Mouse (Mus musculus): Measurements from ENCODE around the gene Pacrg.

Pacrg gene

DNA sequence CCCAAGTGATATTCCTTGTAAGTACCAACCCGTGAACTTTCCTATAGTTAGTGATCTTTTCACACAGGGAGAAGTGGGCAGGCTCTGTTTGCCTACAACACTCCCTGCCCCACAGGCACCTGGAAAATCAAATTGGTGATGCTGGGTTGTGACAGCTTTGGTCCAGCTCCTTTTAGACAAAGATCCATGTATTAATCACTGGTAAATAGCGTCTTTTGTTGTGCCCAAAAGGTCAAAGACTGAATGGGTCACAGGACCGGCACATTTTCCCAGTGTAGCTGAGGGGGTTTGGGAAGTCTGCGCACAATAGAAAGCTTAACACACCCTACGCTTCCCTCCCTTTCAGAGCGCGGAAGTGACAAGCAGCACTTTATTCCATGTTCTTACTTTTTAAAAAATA, 434.2 kb downstream of the Pacrg start:
- no peak for DNase-seq (ENCODE audit: low read depth)

DNA sequence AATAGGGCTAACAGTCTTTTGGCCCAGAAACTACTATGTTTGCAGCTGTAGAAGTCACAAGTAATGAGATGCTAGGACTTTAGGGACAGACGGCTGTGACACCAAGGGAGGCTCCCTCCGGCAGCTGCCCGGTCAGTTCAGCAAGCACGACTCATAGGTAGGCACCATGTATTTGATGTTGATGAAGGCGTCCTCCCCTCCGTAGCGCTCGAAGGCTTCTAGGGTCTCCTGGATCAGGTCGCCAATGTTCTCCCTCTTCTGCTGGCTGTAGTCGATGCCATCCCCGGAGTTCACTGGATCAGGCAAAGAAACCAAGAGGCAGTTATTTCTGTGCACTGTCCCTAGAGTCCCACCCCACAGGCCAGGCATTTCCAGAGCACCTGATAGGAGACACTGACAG, 436.9 kb downstream of the Pacrg start:
- DNase-seq (ENCODE audit: low read depth) = no peak

DNA sequence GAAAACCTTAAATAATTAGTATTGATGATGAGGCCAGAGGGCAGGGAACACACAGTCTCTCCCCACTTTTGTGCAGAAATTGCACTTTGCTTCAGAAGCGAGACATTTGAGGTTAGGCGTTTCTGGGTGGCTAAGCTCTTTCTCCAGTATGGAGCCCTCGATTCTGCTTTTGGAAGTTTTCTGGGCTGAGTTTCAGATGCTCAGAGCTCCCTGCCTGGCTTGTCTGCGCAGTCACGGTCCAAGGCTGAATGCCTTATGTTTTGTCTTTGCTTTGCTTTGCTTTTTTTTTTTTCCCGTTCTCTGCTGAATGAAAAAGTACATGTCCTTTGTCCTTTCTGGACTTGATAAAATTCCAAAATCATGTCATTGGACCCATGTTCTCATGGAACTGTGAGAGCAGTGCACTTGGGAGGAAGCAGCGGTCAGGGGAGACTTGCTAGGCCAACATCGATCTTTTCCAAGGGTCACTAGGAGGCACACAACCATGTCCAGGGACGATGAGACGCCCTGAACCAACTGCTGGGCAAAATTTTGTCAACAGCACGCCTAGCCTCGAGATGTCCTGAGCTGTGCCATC, 438.0 kb downstream of the Pacrg start:
- no peak for DNase-seq (ENCODE audit: low read depth)

DNA sequence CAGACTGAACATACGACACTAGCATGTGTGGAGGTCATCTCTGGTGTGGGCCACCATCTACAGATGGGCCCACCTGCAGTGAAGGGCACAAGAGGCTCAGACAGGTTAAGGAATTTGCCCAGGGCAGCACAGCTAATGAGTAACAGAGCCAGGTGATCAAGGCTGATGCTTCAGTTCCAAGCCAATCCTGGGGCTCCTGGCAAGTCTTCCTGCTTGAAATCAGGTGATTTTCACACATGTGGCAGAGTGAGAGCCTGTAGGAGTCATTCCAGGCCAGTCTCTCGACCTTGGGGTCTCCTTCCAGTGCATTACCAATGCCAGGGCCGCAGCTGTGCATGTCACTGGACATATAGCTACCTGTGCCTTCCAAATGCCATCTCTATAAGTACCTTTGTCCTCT, 438.6 kb downstream of the Pacrg start:
- no peak for DNase-seq (ENCODE audit: low read depth)

DNA sequence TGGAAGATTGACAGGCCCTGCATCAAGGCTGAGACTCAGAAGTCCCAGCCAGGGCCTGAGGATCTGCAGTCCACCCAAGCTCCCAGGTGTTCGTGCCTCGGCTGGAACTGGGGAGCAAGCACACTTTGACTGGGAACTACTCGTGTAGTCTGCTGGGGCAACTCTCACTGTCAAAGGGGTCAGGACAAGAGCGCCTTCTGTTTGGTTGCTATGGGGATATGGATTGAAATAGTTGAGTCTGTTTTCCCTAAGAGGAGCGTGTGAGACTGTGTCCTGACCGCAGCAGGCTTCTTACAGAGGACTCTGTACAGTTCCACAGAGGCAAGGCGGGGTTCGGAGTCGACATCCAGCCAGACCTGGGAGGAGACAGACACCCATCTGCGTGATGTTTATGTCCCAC, 440.4 kb downstream of the Pacrg start:
- no peak for DNase-seq (ENCODE audit: low read depth)

DNA sequence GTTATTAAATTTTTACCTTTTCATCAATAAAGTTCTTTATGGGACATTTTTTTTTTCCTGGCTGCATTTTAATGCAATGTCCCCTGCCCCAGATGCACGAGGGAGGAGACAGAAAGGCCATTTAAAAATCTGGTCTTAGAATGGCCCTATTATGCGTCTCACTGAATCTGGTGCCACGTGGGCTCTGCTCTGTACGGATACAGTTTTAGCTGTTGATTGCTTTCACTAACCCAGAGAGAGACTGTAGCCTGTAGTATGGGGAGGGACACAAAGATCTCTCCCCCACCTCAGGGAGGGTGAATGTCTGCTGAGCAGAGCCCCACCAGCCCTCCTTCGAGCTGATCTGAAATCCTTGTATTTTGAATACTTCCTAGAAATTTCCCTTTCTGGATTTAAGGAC, 441.2 kb downstream of the Pacrg start:
- DNase-seq (ENCODE audit: low read depth) = no peak

DNA sequence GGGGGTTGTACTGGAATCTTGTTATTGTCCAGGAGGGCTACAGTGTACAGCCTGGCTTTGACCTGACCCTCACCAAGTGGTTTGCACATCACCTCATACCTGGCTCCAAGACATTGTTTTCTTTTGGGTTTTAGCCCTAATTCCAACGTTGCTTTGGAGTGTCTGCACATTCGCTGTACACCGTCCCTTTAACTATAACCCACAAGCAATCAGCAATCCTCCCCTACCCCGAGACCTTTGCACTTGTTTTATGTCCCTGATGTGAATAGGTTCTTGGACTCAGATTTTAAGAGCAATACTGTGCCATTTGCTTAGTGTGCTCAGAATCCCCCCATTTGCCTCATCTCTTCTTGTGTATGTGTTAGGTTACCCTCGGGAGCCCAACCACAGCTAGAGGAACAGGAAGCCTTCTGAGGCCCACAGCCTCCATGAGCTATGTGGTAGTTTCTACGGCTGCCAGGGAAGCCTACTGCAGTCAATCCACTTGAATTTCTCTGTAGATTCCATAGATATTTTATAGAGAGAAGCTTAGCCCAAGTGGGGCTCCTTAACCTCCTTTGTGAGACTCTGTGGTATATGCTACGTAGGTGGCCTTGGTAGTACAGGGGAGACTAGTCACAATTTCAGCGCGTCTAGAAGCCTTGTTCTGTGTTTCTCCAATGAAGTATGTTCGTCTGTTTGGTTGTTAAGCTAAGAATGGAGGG, 442.0 kb downstream of the Pacrg start:
- DNase-seq (ENCODE audit: low read depth) = no peak

DNA sequence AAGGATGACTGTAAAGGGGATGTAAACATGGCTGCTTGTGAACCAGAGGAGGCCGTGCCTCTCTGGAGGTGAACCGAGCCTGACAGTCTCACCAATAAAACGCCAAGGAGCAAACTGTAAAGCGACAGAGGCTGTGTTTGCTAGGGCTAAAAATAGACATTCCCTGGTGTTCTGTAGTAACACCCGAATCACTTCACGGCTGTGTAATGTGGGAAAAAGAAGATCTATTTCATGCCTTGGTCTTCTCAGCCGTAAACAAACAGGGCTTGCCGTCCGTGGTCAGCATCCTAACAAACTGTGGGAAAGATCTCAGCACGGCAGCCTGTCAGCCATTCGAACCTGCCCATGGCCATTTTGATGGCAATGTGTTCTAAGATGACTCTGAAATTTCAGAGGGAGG, 442.8 kb downstream of the Pacrg start:
- DNase-seq (ENCODE audit: low read depth) = no peak

DNA sequence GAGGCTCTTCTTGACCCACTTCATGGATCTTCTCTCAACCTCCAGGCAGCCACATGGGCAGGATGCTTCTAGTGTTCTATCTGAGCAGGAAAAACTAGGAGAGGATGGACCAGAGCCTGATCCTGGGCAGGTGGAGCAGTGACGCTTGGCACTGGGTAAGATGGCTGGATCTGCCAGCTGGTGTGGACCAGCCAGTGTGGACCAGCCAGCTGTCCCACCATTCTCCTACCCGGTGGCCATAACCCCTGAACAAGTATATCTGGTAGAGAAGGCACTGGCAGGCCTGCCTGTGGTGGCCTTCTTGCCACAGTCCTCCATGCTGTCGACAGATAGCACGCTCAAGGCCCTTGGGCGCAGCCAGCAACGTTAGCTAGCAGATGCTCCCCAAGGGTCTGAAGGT, 443.2 kb downstream of the Pacrg start:
- DNase-seq (ENCODE audit: low read depth) = no peak

DNA sequence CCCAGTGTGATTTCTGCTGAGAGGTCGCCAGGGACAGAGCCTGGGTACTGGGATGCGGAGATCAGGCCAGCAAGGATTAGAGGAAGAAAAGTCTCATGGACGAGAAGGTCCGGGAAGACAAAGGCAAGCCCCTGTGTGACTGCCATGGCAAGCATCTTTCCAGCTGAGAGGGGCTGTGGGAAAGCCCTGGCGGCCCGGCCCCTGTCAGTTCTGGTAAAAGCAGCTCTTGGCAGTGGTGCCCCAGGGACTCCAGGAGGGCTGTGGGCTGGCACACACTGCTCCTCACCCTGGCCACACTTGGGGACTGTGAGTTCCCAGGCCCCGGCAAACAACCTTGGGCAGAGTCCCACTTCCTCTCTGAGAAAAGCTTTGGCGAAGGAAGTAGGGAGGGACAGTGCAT, 445.3 kb downstream of the Pacrg start:
- no peak for DNase-seq (ENCODE audit: low read depth)

DNA sequence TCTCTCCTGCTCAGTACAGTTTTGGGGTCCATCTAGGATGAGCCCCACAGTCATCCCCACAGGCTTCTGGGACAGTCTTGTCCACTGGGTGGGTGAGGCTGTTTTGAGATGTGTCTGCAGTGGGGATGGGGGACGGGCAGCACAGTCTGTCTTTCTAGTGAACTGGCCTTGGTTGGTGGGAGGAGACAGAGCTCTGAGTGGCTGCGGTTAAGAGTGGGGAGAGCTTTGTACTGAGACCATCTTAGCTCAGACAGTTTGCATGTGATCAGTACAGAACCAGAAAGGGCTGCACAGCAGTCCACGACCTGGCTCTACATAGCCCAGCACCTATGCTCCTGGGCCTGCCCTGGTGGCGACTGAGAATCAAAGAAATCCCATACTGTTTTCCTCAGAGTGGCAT, 446.3 kb downstream of the Pacrg start:
- no peak for DNase-seq (ENCODE audit: low read depth)

DNA sequence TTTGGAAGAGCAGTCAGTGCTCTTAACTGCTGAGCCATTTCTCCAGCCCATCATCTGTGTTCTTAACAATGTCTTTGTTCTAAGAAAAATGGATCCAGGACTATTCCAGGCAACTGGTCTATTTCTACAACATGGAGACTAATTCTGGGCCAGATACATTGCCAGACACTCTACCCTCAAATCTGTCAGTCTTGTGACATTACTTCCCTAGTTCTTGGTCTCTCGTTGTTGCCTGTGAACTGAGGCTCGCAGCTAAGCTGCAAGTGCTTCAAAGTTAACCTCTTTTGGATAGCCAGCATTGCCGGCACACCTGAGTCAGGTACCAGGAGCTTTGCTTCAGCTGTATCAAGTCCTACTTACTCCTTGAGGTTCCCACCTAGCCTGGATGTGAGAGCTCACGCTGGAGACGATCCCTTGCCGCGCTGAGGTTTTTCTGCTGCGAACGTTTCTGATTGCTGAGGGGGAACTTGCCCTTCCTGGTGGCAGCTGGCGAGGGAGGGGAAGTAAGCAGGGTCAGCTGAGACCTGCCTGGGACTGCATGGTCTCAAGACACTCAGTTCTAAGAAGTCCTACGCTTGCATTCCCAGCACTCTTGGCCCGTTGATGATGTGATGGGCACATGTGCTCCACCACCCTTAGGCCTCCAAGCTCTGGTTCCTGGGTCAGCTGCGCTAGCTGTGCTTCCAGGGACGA, 447.6 kb downstream of the Pacrg start:
- no peak for DNase-seq (ENCODE audit: low read depth)

DNA sequence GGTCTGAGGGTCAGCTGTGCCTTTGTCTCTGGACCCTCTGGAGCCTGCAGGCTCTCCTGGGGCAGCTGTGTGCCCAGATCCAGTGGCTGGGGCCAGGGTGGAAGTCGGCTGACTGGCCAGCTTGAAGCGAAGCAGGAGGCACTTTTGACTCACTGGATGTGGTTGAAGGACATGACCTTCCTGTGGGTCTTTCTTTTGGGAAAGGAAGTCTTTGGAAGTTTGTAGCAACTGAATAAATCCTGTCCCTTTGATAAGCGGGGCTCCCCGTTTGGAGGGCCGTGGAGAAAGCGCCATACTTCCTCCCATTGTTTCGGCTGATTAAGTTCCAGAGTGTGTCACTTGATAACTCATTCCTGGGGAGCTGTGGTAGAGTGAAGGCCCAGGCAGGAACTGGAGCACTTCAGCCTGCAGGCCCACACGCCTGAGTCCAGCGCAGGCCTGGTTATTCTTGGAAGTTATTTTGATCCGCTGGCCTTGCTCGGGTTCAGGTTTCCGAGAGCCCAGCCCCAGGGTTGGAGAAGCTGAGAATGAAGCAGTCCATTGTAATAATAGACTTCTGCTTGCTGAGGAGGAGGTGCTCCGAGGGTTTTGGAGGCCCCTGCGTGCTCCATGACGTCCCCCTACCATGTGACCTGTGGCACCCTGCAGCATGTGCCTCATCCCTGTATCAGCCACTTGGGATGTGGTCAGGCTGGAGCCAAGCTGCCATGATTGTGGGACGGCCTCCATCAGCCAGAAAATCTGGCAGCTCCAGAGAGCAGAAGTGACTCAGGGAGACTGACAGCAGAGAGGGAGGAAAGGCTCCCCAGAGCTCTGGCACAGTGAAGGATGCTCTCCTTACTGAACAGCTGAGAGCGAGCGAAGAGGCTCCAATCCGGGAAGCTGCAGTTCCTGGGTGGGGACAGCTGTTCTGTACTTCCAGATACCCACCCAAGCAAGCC, 449.6 kb downstream of the Pacrg start:
- DNase-seq (ENCODE audit: low read depth) = peak; percentile 60

DNA sequence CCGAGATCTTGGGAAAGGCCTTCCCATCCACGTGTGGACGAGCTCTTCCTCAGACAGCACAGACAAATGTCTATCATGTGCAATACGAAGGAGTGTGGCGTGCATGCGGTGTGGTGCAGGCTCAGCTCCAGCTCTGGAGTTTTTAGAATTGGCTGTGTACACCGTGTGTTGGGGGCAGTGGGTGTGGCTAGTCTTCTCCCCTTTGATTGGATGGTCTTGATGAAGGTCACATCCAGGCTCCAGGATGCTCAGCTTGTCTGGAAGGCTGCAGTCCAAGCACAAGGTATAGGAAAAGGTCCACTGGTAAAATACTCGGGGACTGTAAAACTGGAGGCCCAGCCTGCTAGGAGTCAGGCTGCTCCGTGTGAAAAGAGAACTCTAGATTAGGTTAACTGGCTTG, 450.4 kb downstream of the Pacrg start:
- DNase-seq (ENCODE audit: low read depth) = no peak

DNA sequence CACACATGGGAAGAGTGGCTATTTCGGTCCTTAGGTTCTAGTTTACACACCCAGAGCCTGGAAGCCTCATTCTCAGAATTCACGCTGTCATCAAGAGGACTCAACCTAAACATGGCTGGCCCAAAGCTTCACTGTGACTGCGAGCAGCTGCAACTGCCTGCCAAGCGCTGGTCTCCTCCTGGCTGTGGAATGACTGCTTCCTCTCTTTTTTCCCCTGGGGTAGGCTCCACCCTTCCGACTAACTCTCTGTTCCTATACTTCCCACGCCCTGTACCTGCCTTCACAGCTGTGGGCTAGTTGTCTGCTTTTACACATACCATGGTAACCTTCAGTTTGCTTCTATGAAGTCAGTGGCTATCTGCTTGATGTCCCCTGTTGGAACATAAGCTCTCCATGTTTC, 453.6 kb downstream of the Pacrg start:
- DNase-seq (ENCODE audit: low read depth) = no peak

DNA sequence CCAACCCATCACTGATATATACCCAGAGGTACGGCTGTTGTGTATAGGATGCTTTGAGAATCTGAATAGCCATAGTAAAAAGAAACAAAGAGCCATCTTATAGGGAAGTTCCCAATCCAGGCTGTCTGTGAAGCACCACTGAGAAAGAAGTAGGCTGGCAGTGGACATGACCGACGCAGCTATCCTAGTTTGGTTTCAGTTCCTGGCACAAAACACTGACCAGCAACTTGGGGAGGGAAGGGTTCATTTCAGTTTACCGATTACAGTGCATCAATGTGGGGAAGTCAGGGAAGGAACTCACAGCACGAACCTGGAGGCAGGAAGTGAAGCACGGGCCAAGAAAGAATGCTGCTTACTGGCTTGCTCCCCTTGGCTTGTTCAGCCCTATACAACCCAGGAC, 456.7 kb downstream of the Pacrg start:
- DNase-seq (ENCODE audit: low read depth) = no peak

DNA sequence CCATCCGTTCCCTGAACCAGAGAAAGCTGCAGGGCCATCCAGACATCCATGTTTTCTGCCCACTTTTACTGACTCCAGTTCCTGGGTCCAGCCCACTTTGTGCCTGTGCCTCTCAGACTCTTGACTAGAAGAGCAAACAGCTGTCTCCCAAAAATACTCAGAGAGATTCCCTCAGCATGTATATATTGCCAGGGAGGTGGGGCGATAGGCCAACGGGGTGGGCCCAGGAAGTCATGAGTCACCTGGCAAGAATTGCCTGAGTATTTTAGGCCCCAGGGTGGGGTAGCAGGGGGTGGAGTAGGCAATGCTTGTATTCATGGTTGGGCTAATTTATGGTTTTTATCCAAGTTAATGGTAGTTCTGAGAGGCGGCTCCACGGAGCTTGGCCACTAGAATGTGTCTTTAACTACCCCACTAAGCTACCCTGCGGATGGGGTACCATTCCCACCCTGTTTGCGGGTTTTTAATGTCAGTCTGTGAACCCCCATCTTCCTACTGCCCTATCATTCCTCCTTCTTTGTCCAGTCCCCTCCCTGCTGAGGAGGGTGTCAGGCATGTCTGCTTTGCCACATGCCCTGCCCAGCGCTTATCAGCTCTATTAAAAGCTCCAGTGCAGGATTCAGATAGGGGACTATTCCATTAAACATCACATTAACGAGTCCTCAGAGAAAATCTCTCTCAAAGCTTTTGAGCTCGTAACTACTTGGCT, 461.5 kb downstream of the Pacrg start:
- DNase-seq (ENCODE audit: low read depth) = no peak

DNA sequence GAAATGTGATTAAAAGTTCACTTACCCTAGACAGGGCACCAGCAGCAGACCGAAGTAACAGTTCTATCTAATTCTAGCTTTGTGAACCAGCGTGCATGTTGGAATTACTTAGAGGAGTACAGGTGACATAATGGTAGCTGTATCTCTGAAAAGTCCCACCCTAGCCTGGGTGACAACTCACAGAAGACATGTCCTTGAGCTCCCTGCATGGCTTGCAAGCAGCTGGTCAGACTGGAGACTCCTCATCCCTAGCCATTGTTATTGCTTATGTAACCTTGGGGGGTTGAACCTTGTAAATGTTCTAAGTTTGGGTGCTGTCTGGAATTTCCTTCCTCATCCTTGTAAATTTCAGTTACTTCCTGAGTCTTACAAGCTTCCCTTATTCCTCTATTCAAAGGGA, 462.5 kb downstream of the Pacrg start:
- no peak for DNase-seq (ENCODE audit: low read depth)

DNA sequence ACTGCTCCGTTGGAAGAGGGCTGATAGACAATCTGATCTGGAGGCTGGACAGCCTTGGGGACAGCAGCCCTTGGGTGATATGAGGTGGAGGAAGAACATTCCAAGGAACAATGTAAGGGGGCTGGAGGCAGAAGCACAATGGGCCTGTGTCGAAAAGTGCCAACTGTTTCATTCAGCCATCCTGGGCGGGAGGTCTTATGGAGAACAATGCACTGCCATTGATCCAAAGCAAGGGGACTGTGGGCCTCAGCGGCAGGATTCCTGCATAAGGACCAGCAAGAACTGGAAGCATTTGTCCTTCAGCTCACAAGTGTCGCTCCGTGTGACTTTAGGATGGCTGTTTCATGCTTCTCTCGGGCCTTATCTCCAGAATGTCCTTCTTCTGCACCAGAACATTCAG, 465.8 kb downstream of the Pacrg start:
- no peak for DNase-seq (ENCODE audit: low read depth)

DNA sequence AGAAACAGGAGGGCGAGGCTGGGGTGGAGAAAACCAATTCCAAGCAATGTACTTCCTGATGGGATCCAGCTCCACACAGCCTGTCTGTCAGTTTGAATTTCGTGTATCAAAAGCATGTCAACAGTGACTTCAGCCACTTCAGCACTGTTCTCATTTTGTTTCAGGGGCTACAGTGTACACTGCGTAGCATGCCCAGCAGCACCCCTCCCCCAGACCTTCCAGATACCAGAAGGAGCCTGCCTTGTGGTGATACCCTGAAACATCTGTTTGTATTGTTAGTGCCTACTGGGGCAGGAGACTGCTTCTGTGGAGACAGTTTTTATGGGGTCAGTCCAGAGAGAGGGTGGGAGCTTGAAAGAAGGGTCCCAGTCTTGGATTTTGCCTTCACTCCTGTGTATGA, 466.4 kb downstream of the Pacrg start:
- no peak for DNase-seq (ENCODE audit: low read depth)

DNA sequence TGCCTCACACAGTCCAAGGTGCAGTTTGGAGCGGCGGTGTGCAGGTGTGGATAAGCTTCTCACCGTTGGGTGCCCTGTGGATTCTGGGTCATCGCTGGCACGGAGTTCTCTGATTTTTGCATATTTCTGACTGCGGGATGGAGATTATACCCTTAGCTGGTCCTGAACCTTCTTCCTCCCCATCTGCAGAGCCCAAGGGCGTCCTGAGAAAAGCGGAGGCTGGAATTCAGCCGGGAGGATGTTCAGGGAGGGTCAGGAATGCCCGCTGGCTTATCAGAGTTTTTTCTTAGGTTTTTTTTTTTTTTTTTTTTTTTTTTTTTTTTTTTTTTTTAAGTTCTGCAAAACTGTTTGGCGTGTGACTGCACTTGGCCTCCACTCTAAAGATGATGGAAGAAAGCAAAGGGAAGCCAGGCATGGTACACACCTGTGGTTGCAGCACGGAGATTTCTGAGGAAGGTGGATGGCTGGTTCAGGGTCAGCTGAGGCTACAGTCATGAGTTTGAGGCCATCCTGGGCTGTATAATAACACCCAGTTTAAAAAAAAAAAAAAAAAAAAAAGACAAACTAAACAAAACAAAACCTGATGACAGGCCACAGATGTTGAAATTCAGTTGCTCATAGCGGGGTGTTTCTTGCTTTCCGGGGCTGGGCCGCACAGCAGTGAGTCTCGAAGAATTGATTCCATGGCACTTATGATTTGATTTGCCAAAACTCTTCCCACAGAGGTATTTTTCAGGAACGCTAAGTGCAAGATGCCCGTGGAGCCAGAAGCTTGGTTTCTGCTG, 467.9 kb downstream of the Pacrg start:
- peak; percentile 86 for DNase-seq (ENCODE audit: low read depth)

All from fibroblast of lung, adult 2 months (primary cell).